Mouse (Mus musculus) ES-E14 (cell line): ENCODE results near the gene Fam131c.

ENCODE experiments used
- CHD2 ChIP-seq: IDR thresholded peaks from 2 replicates; pipeline ENCODE4 v1.6.1; 2014; ENCODE audit warnings: mild to moderate bottlenecking, low read depth, low read length, inconsistent platforms
- HCFC1 ChIP-seq: IDR thresholded peaks from 2 replicates; pipeline ENCODE4 v1.6.1; 2012; ENCODE audit warnings: low read length, inconsistent platforms, borderline replicate concordance; ENCODE audit not compliant: insufficient read depth
- ZC3H11A ChIP-seq: IDR thresholded peaks from 2 replicates; pipeline ENCODE4 v1.6.1; 2012; ENCODE audit warnings: low read depth, mild to moderate bottlenecking, inconsistent platforms, low read length, borderline replicate concordance
- ZNF384 ChIP-seq: IDR thresholded peaks from 2 replicates; pipeline ENCODE4 v1.6.1; 2012; ENCODE audit warnings: low read depth, low read length, inconsistent platforms

DNA sequence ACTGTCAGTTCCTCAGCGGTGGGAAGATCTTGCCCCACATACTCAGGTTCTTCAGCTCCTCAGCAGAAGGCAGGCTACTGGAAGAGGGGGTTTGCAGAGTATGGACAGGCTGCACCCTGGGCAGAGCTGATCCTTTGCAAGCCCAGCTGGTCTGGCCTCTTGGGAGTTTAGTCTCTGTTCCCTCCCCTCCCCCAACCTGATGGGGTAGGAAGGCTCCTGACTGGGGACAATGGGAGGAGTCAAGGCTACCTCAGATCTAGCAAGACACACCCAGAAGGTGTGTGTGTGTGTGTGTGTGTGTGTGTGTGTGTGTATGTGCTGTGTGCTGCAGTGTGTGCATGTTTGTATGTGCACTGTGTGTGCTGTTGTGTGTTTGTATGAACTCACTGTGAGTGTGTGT is 29.2 kb upstream of the Fam131c start:
- no peak for TF ChIP-seq HCFC1
- TF ChIP-seq CHD2: no peak
- no peak for TF ChIP-seq ZC3H11A
- TF ChIP-seq ZNF384: no peak
